Mouse (Mus musculus) adrenal gland, adult (tissue): ENCODE results near the gene H1foo.
A peak's percentile ranks its signal among the peaks of the same experiment; 100 is the strongest.

Source experiments
- DNase-seq, 2 experiments: peaks; one replicate each; pipeline ENCODE4 v3.0.0; 2022 to 2023; ENCODE audit warnings: low spot score in 1 of 2; ENCODE audit not compliant: inconsistent age in 2 of 2

Gene H1foo

DNA sequence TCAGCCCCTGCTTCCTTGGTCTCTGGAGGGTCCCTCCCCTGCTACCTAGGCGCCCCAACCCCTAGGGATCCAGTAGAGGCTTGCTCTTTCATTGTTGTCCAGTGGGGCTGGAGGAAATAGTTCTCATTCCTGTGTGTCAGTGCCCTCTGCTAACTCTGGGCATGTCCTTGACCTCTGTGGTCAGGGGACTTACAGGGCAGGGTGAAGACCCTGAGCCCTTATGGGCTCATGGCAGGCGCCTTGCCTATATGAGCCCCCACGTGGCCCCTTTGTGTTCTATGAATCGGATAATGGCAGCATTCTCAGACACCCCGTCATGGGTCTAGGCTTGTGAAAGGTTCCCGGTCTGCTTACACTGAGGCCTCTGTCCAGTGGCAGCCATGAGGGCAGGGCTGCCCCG lies 54.0 kb downstream of the H1foo start:
- DNase-seq, result peak; percentile 22 to 61

DNA sequence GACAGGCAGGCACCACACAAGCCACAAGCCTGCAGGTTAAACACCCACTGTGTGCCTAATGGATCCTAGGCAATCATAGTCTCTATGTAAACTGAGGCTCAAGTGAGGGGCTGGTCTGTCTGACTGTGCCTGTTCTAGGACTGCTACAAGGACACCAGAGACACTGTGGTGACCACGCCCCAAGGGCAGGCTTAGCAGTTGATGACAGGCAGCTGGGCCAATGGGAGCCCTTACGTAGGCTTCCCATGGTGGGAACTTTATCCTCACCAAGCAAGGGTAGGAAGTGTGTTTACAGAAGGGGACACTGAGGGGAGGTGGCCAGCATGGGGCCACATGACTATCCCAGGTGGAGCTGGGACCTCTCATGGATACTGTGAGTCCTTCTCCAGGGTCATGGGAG lies 54.5 kb downstream of the H1foo start:
- peak; percentile 64 to 79 for DNase-seq
